Mouse (Mus musculus) heart, adult 11 months (tissue): Measurements from ENCODE around the gene Ift122.

Source experiments
- DNase-seq: peaks from one replicate; pipeline ENCODE4 v3.0.0; 2022

The Ift122 gene

GRCm38 (mm10) chr6:115927292-115928242 is 74.3 kb downstream of the Ift122 start:
- no peak for DNase-seq

GRCm38 (mm10) chr6:115930018-115930417 is 76.7 kb downstream of the Ift122 start:
- DNase-seq, result no peak

GRCm38 (mm10) chr6:115931639-115932038 is 78.4 kb downstream of the Ift122 start, which contains the start of gene Rho:
Gene Rho (plus strand): TSS chr6:115931748.
- no peak for DNase-seq

GRCm38 (mm10) chr6:115932391-115932790 is 79.1 kb downstream of the Ift122 start:
- no peak for DNase-seq

GRCm38 (mm10) chr6:115935544-115935943 is 82.3 kb downstream of the Ift122 start:
- DNase-seq, result no peak

GRCm38 (mm10) chr6:115938011-115938410 is 84.7 kb downstream of the Ift122 start:
- no peak for DNase-seq

- no peak for DNase-seq
Observed at GRCm38 (mm10) chr6:115938798-115939197, 85.5 kb downstream of the Ift122 start.

GRCm38 (mm10) chr6:115940603-115941002 is 87.3 kb downstream of the Ift122 start:
- no peak for DNase-seq

- no peak for DNase-seq
Observed at GRCm38 (mm10) chr6:115941128-115941527, 87.9 kb downstream of the Ift122 start.

GRCm38 (mm10) chr6:115943498-115944427 is 90.5 kb downstream of the Ift122 start:
- DNase-seq, result peak; percentile 96

- DNase-seq, result no peak
Observed at GRCm38 (mm10) chr6:115944638-115945037, 91.4 kb downstream of the Ift122 start, which contains the start of gene H1foo. Gene H1foo (plus strand): TSS chr6:115944938.

GRCm38 (mm10) chr6:115945633-115946032 is 92.4 kb downstream of the Ift122 start:
- no peak for DNase-seq

- DNase-seq, result no peak
Observed at GRCm38 (mm10) chr6:115946389-115946788, 93.1 kb downstream of the Ift122 start.

- peak; percentile 94 for DNase-seq
Observed at GRCm38 (mm10) chr6:115954506-115955074, 101.3 kb downstream of the Ift122 start.

- DNase-seq, result no peak
Observed at GRCm38 (mm10) chr6:115955169-115955568, 101.9 kb downstream of the Ift122 start.

GRCm38 (mm10) chr6:115955664-115956063 is 102.4 kb downstream of the Ift122 start:
- DNase-seq, result no peak

- DNase-seq, result peak; percentile 95
Observed at GRCm38 (mm10) chr6:115956418-115956921, 103.2 kb downstream of the Ift122 start.

- DNase-seq, result peak; percentile 98
Observed at GRCm38 (mm10) chr6:115956922-115957601, 103.8 kb downstream of the Ift122 start.

- peak; percentile 93 for DNase-seq
Observed at GRCm38 (mm10) chr6:115957681-115958080, 104.4 kb downstream of the Ift122 start.

- no peak for DNase-seq
Observed at GRCm38 (mm10) chr6:115958445-115958844, 105.2 kb downstream of the Ift122 start.

GRCm38 (mm10) chr6:115959151-115959691 is 106.0 kb downstream of the Ift122 start:
- peak; percentile 99 for DNase-seq

GRCm38 (mm10) chr6:115960322-115960721 is 107.1 kb downstream of the Ift122 start:
- DNase-seq, result peak; percentile 94
